ENCODE assay signal across 14 mouse cellular contexts in the genomic region with DNA sequence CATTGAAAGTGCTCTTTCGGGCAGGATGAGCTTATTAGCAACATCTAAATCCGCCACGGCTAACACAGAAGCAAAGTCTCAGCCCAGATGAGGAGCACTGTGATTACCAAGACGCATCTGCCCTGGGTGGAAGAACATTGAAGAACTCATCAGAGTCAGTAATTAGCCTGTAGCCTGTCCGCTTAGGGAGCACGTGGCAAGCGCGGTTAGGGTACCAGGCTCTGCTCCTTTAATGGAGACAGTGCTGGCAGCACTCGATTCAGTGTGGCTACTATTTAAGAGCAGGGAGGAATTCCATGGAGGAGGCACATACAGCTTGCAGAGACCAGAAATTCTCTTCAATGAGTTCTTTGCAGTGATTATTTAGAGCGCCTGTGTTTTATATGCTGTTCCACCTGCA.
A peak's percentile ranks its signal among the peaks of the same experiment; 100 is the strongest.
DNase-seq lines count a peak whose midpoint lies in the region; ATAC-seq and TF ChIP-seq lines count a peak whose summit lies in the region.
"Had no signal": no experiment of that assay in that cellular context is flagged by ENCODE, and none has a peak within 500 bp of the region (broad histone marks: within the 10 kb centered on the region; RNA-seq: fewer than 3 reads in every experiment).

No protein-coding gene starts in this region.

- no peaks in the 10 kb centered on the region for H3K9me3 ChIP-seq in neural tube, embryonic 11.5 days (ENCODE audit: control insufficient read depth, low read length)
- no peaks in the 10 kb centered on the region for H3K9me3 ChIP-seq in forebrain, embryonic 12.5 days
- no peaks in the 10 kb centered on the region for H3K9me3 ChIP-seq in hindbrain, postnatal 0 days (ENCODE audit: low read length)
- no peaks in the 10 kb centered on the region for H3K9me3 ChIP-seq in intestine, postnatal 0 days (ENCODE audit: control insufficient read depth)
- H3K9me3 ChIP-seq: embryonic facial prominence, embryonic 12.5 days; liver, embryonic 15.5 days had no signal

- TF ChIP-seq CTCF in hindbrain, postnatal 0 days (IDR thresholded peaks at IDR 0.05; ENCODE audit: low read depth) = no peak
- no peak for TF ChIP-seq CTCF in intestine, postnatal 0 days (IDR thresholded peaks at IDR 0.05; ENCODE audit: low read depth)

- no peaks in the 10 kb centered on the region for H3K36me3 ChIP-seq in neural tube, embryonic 11.5 days (ENCODE audit: control insufficient read depth, insufficient read depth, low read length)
- H3K36me3 ChIP-seq in forebrain, embryonic 12.5 days (replicated peaks) = no peaks in the 10 kb centered on the region
- no peaks in the 10 kb centered on the region for H3K36me3 ChIP-seq in hindbrain, postnatal 0 days (ENCODE audit: insufficient read depth, low read length)
- H3K36me3 ChIP-seq in intestine, postnatal 0 days (ENCODE audit: control insufficient read depth, insufficient read depth) = no peaks in the 10 kb centered on the region
- H3K36me3 ChIP-seq: embryonic facial prominence, embryonic 12.5 days; liver, embryonic 15.5 days had no signal

- DNase-seq in neural tube, embryonic 11.5 days (ENCODE audit: low spot score) = no peak
- DNase-seq in neural tube, embryonic 10.5 days (ENCODE audit: extremely low spot score, low spot score) = no peak
- peak; percentile 18 for DNase-seq in hindbrain, postnatal 0 days (ENCODE audit: low spot score)
- DNase-seq in retina, embryonic 14.5 days (ENCODE audit: low spot score) = peak; percentile 39
- DNase-seq in gastrocnemius, postnatal 4 days (ENCODE audit: low spot score in 2 of 2) = no peak
- DNase-seq: adrenal gland, postnatal 10 days; cerebellum, adult 18-20 months had no signal

- H3K4me3 ChIP-seq in neural tube, embryonic 11.5 days (ENCODE audit: low read depth, low read length) = no peak overlapping the region
- no peak overlapping the region for H3K4me3 ChIP-seq in forebrain, embryonic 12.5 days (replicated peaks)
- H3K4me3 ChIP-seq in hindbrain, postnatal 0 days (ENCODE audit: low read length) = no peak overlapping the region
- no peak overlapping the region for H3K4me3 ChIP-seq in intestine, postnatal 0 days (ENCODE audit: low read depth, low read length)
- H3K4me3 ChIP-seq: embryonic facial prominence, embryonic 12.5 days; liver, embryonic 15.5 days had no signal

- H3K4me2 ChIP-seq in neural tube, embryonic 11.5 days (ENCODE audit: low read depth) = no peak overlapping the region
- peak overlapping the region; percentile 17; the same call in 1 of the 2 replicates for H3K4me2 ChIP-seq in forebrain, embryonic 12.5 days
- H3K4me2 ChIP-seq in hindbrain, postnatal 0 days (ENCODE audit: low read depth, low read length) = peak overlapping the region; percentile 36
- no peak overlapping the region for H3K4me2 ChIP-seq in intestine, postnatal 0 days (replicated peaks; ENCODE audit: low read depth)
- H3K4me2 ChIP-seq: embryonic facial prominence, embryonic 12.5 days; heart, embryonic 11.5 days; liver, embryonic 15.5 days had no signal

- H3K4me1 ChIP-seq in neural tube, embryonic 11.5 days (ENCODE audit: control insufficient read depth, insufficient read depth, low read length) = peaks cover 21% of the 10 kb centered on the region; the same call in 1 of the 2 replicates
- peaks cover 40% of the 10 kb centered on the region for H3K4me1 ChIP-seq in forebrain, embryonic 12.5 days
- no peaks in the 10 kb centered on the region; the same call in 1 of the 2 replicates for H3K4me1 ChIP-seq in hindbrain, postnatal 0 days (ENCODE audit: insufficient read depth, low read length)
- no peaks in the 10 kb centered on the region for H3K4me1 ChIP-seq in intestine, postnatal 0 days (replicated peaks; ENCODE audit: control insufficient read depth, insufficient read depth, low read length)
- H3K4me1 ChIP-seq: liver, embryonic 15.5 days had no signal

- 0 out of 2 replicates have a peak overlapping the region, but pooled peaks have one; percentile 8 for H3K27ac ChIP-seq in neural tube, embryonic 11.5 days (ENCODE audit: low read depth, low read length)
- no peak overlapping the region for H3K27ac ChIP-seq in forebrain, embryonic 12.5 days
- no peak overlapping the region for H3K27ac ChIP-seq in hindbrain, postnatal 0 days
- H3K27ac ChIP-seq in intestine, postnatal 0 days (ENCODE audit: low read depth, low read length) = no peak overlapping the region
- H3K27ac ChIP-seq: embryonic facial prominence, embryonic 12.5 days; liver, embryonic 15.5 days had no signal

- no peak overlapping the region; the same call in 1 of the 2 replicates for H3K9ac ChIP-seq in neural tube, embryonic 11.5 days (ENCODE audit: low read length)
- no peak overlapping the region for H3K9ac ChIP-seq in forebrain, embryonic 12.5 days
- no peak overlapping the region for H3K9ac ChIP-seq in hindbrain, postnatal 0 days (replicated peaks; ENCODE audit: low read length)
- no peak overlapping the region for H3K9ac ChIP-seq in intestine, postnatal 0 days (ENCODE audit: low read depth, low read length)
- H3K9ac ChIP-seq: embryonic facial prominence, embryonic 12.5 days; liver, embryonic 15.5 days had no signal

- no peak for ATAC-seq in neural tube, embryonic 11.5 days (ENCODE audit: insufficient read depth, low FRiP score, low TSS enrichment)
- peak; percentile 55; the same call in 1 of the 2 replicates for ATAC-seq in forebrain, embryonic 12.5 days (ENCODE audit: low FRiP score)
- ATAC-seq in hindbrain, postnatal 0 days = peak; percentile 63; the same call in 1 of the 2 replicates
- ATAC-seq in intestine, postnatal 0 days = no peak
- no peak for ATAC-seq in erythroblast, adult 5-6 weeks (replicated peaks; ENCODE audit: low FRiP score, poor library complexity, severe bottlenecking)

- 44% methylated on average over 10 of the region's 10 CpGs for WGBS in neural tube, embryonic 11.5 days
- 22% methylated on average over 10 of the region's 10 CpGs for WGBS in forebrain, embryonic 12.5 days
- WGBS in hindbrain, postnatal 0 days = 49% methylated on average over 10 of the region's 10 CpGs
- WGBS in intestine, postnatal 0 days = 84% methylated on average over 10 of the region's 10 CpGs

- H3K27me3 ChIP-seq in neural tube, embryonic 11.5 days (ENCODE audit: control insufficient read depth, insufficient read depth, low read length) = no peaks in the 10 kb centered on the region
- no peaks in the 10 kb centered on the region for H3K27me3 ChIP-seq in forebrain, embryonic 12.5 days
- no peaks in the 10 kb centered on the region for H3K27me3 ChIP-seq in hindbrain, postnatal 0 days (ENCODE audit: insufficient read depth, low read length)
- no peaks in the 10 kb centered on the region for H3K27me3 ChIP-seq in intestine, postnatal 0 days (replicated peaks; ENCODE audit: control insufficient read depth, insufficient read depth, low read length)
- H3K27me3 ChIP-seq: CH12.LX; embryonic facial prominence, embryonic 12.5 days; liver, embryonic 15.5 days had no signal

Comparison
In these comparisons a context has a peak if more than half of its experiments do, and no peak if none do; other contexts are left out.
1. ATAC-seq: peak in forebrain, embryonic 12.5 days (single experiment) and hindbrain, postnatal 0 days (single experiment); none in neural tube, embryonic 11.5 days (single experiment), intestine, postnatal 0 days (single experiment) and erythroblast, adult 5-6 weeks (single experiment).
2. DNase-seq: peak in hindbrain, postnatal 0 days (single experiment) and retina, embryonic 14.5 days (single experiment); none in neural tube, embryonic 11.5 days (single experiment), neural tube, embryonic 10.5 days (single experiment) and gastrocnemius, postnatal 4 days (0 of 2).
3. H3K4me2 ChIP-seq: peak in forebrain, embryonic 12.5 days (single experiment) and hindbrain, postnatal 0 days (single experiment); none in neural tube, embryonic 11.5 days (single experiment) and intestine, postnatal 0 days (single experiment).